Mouse (Mus musculus): ENCODE measurements around the gene Hoxd4. TPM values are rescaled to one million over a fixed set of nuclear protein-coding genes. Genes with fewer than 3 reads are reported as not detected.

The Hoxd4 gene
- polyA plus RNA-seq, 1 experiment from 2014 or later = 0.15 TPM

DNA sequence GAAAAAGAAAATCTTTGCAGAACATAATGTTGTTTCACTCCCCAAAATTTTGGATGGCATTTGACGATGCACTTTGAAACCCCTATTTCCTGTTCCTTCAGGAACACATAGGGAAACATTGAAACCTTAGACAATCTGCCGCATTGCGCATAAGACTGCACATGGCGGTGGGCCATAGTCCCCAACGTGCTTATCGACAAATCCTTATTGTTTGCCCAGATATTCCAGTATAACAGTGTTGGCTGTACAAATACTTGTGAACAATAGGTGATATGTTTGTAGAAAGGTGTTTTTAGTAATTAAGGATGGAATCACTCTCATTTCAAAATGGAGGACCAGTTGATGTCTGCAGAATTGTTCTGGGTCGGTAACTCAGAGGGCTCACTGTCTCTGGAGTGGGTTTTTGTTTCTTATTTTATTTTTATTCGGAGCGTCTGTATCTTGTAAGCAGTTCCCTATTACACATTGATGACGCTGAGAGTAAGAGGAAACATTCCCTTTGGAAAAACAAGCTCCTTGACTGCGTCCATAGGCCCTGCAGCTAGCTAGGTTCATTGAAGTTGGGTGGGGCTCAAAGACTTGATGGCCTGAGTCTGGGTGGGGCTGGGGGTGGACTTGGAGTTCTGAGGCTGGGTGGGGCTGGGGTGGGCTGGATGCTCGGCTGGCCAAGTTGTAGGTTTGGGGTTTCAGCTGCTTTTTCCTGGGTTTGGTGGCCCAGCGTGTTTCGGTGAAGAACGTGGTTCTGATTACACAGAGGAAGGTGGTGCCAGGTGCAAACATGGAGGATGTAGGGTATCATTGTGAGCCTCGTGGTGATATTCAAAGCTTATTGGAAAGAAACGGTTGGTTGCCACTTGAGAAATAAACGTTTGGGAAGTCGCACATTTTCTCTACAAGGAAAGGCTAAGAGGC is 1.8 kb downstream of the Hoxd4 start:
- Histone ChIP-seq H3K27me3 (peaks cover 96% of the 10 kb centered on the region), H3K4me2 (no peak overlapping the region), H3K27ac (no peak overlapping the region), H3K9ac (no peak overlapping the region), H3K4me3 (no peak overlapping the region), H3K4me1 (replicated peaks) (peaks cover 16% of the 10 kb centered on the region), H3K9me3 (replicated peaks) (no peaks in the 10 kb centered on the region), H3K36me3 (no peaks in the 10 kb centered on the region)
- no peak for ATAC-seq (replicated peaks; ENCODE audit: insufficient number of reproducible peaks, insufficient read depth, low FRiP score, low read depth)
- 9% methylated on average over 19 of the region's 19 CpGs for WGBS

DNA sequence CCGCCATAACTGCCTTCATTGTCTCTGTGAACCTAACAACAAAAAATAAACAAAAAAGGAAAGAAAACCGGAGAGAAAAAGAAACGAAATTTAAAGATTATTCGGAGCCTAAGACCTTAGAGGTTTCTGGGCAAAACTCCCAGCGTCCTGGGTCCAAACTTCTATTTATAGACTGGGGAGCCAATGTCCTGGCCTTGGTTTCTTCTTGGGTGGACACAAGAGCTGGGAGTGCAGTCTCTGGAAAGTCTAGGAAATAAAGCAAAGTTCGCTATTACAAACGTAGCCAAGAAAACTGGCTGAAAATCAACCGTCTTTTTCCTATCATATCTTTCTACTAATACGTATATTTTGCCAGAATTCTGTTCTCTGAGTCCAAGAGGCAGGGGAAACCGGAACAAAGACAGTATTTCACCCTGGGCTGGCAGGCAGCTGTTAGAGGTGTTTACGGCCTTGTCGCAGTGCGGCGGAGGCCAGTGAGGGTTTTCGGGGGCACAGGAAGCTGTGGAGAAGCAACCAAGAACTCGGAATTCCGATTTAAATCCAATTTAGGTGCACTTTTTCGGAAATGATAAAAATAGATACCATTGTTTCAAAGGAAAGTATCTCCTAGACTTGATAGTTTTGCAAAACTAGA is 2.5 kb downstream of the Hoxd4 start:
- Histone ChIP-seq H3K4me3 (no peak overlapping the region), H3K4me1 (replicated peaks) (peaks cover 16% of the 10 kb centered on the region), H3K4me2 (no peak overlapping the region), H3K27ac (no peak overlapping the region), H3K27me3 (peaks cover 96% of the 10 kb centered on the region), H3K9ac (no peak overlapping the region), H3K9me3 (replicated peaks) (no peaks in the 10 kb centered on the region), H3K36me3 (no peaks in the 10 kb centered on the region)
- no peak for ATAC-seq (replicated peaks; ENCODE audit: insufficient number of reproducible peaks, insufficient read depth, low FRiP score, low read depth)
- 10% methylated on average over 18 of the region's 18 CpGs for WGBS

DNA sequence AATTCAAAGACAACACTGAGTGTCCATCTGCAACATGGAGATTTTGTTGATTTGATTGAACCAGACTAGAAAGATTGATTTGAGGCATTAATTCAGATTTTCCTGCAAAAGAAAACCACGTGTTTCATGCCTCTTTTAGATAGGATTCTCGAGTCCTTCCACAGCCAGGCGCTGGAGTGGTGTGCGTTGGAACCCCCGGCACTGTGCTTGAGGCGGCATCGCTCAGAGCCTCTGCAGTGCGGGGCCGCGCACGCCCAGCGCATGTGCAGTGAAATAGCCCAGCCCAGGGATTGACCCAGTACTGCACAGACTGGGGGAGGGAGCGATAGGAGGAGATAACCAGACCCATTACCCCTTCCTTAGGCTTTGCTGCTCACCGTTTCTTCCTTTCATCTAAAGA is 3.2 kb downstream of the Hoxd4 start:
- Histone ChIP-seq H3K27me3 (peaks cover 96% of the 10 kb centered on the region), H3K4me2 (no peak overlapping the region), H3K27ac (no peak overlapping the region), H3K4me1 (replicated peaks) (peaks cover 16% of the 10 kb centered on the region), H3K4me3 (no peak overlapping the region), H3K36me3 (no peaks in the 10 kb centered on the region), H3K9me3 (replicated peaks) (no peaks in the 10 kb centered on the region), H3K9ac (no peak overlapping the region)
- WGBS = 3% methylated on average over 14 of the region's 14 CpGs
- ATAC-seq (replicated peaks; ENCODE audit: insufficient number of reproducible peaks, insufficient read depth, low FRiP score, low read depth) = no peak

DNA sequence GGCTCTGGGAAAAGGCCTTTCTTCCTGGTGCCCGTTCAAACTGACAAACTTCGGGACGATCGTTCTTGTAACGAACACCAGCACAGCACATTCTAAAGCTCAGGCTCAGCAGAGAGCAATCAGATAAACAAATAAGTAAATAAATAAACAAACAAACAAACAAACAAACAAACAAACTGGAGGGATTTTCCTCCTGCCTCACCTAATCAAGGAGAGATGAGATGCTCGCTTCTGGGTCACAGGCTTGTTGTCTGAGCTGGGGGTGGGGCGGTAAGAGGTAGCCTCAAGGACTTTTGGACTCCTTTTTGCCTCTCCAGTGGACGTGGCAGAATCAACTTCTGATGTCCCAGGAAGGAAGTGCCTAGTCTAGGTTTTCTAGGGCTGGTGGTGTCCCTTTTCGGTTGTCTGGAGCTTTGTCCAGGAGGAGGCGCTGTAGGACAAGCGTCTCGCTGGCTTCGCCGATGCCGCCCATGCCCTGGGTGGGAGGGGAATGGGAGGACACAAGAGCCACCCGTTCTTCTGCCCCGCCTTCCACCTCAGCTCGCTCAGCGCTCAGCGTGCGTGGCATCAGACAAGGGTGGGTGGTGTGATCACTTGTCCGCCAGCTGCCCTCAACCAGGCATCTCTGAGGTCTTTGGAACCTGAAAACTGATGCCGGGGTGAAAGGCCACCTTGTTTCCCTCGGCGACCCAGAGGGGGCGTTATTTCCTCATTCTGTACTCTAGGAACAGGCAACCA is 3.9 kb downstream of the Hoxd4 start:
- Histone ChIP-seq H3K27me3 (peaks cover 96% of the 10 kb centered on the region), H3K36me3 (no peaks in the 10 kb centered on the region), H3K9ac (no peak overlapping the region), H3K4me1 (replicated peaks) (peaks cover 16% of the 10 kb centered on the region), H3K4me2 (peak overlapping the region; percentile 58), H3K27ac (no peak overlapping the region), H3K9me3 (replicated peaks) (no peaks in the 10 kb centered on the region), H3K4me3 (peak overlapping the region; percentile 16)
- peak; percentile 67; the same call in 1 of the 2 replicates for ATAC-seq (replicated peaks; ENCODE audit: insufficient number of reproducible peaks, insufficient read depth, low FRiP score, low read depth)
- WGBS = 3% methylated on average over 26 of the region's 26 CpGs

DNA sequence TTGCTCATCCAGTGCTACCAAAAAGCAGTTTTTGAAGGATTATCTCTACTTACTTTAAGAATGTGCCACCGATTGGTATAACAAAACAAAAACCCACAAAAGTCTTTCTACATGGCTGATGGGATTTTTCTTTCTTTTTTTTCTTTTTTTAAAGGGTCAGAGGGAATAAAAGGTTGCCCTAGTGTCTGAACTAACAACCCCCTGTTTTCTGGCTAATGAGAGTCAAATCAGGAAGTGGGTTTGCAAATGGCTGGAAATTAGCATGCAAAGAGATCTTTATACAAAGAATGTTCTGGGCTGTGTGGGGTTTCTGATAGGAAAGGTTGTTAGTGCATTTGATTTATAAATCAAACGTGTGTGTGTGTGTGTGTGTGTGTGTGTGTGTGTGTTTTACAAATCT is 8.7 kb downstream of the Hoxd4 start:
- WGBS = 22% methylated on average over 2 of the region's 2 CpGs
- no peak for ATAC-seq (replicated peaks; ENCODE audit: insufficient number of reproducible peaks, insufficient read depth, low FRiP score, low read depth)

DNA sequence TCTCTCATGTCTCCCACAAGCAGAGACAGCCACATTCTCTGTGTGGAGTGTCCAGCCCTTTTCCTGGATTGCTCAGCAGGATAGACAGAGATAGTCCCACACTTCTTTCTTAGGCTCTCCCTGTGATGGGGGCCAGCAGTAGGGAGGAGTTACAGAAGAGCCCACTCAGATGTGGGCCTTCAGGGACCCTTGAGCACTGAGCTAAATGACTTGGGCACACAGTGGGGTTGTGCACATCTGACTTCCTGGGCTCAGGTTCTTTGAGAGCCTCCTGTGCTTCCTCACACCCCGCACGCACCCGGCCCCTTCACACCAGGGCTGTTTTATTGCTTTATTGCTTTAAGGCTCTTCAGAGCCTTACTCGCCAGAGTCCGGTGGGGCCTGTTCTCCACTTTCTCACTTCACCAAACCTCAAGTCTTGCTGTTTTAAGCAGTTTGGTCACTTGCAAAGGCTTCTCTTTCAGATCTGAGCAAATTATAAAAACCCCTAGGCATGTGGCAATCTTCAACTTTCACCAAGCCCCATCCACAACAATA is 9.3 kb downstream of the Hoxd4 start:
- no peak overlapping the region for H3K4me2 ChIP-seq
- no peak overlapping the region for H3K27ac ChIP-seq
- 7% methylated on average over 5 of the region's 5 CpGs for WGBS
- H3K4me1 ChIP-seq (replicated peaks) = peaks cover 2% of the 10 kb centered on the region; the same call in 1 of the 2 replicates
- H3K9ac ChIP-seq = no peak overlapping the region
- no peak for ATAC-seq (replicated peaks; ENCODE audit: insufficient number of reproducible peaks, insufficient read depth, low FRiP score, low read depth)
- H3K4me3 ChIP-seq = no peak overlapping the region
- no peaks in the 10 kb centered on the region for H3K9me3 ChIP-seq (replicated peaks)
- H3K27me3 ChIP-seq = peaks cover 98% of the 10 kb centered on the region
- no peaks in the 10 kb centered on the region for H3K36me3 ChIP-seq

More for the DNA sequence above, 8.7 kb downstream of the Hoxd4 start:
- H3K36me3 ChIP-seq = no peaks in the 10 kb centered on the region
- H3K4me2 ChIP-seq = no peak overlapping the region
- H3K4me1 ChIP-seq (replicated peaks) = peaks cover 9% of the 10 kb centered on the region; the same call in 1 of the 2 replicates
- no peak overlapping the region for H3K9ac ChIP-seq
- no peak overlapping the region for H3K27ac ChIP-seq
- peaks cover 98% of the 10 kb centered on the region for H3K27me3 ChIP-seq
- no peaks in the 10 kb centered on the region for H3K9me3 ChIP-seq (replicated peaks)
- H3K4me3 ChIP-seq = no peak overlapping the region

DNA sequence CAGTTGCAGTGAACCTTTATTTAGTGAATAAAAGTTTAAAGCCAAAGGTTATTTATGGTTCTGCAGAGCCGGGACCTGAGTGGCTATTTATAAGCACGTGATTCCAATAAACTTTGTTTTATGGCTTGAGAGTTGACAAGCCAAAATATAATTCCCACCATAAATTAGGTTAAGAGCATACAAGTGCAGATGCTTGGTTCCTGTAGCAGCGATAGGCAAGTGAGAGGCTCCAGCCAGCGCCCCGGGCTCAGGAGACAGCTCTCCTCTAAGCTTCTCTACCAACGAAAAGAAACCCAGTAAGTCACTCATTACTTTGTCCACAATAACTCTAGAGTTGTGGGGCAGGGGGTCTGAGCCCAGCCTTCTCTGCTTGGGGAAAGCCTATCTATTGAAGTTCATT is 10.2 kb downstream of the Hoxd4 start:
- WGBS = 15% methylated on average over 6 of the region's 6 CpGs
- no peak overlapping the region for H3K4me3 ChIP-seq
- H3K27me3 ChIP-seq = peaks cover 98% of the 10 kb centered on the region

DNA sequence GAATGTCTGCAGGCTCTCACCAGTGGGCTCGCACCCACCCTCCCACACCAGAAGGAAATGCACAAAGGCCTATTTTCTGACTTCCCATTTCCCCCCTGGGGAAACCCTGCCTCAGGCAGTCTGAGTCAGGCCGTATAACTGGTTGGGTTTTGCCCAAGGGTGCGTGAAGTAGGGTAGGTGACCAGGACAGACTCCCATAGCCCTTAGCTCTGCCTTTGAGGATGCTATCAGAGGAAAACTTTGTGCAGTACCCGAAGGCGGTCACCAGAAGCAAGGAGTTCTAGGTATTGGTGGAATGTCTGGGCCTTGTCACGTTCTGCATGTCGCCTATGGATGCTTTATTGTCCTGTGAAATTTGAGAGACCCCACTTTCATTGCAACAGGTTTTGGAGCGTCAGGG is 11.2 kb downstream of the Hoxd4 start:
- H3K27me3 ChIP-seq = peaks cover 98% of the 10 kb centered on the region
- no peak overlapping the region for H3K27ac ChIP-seq
- WGBS = 16% methylated on average over 8 of the region's 8 CpGs
- H3K9ac ChIP-seq = no peak overlapping the region
- no peaks in the 10 kb centered on the region for H3K9me3 ChIP-seq (replicated peaks)
- no peak for ATAC-seq (replicated peaks; ENCODE audit: insufficient number of reproducible peaks, insufficient read depth, low FRiP score, low read depth)
- no peak overlapping the region for H3K4me3 ChIP-seq
- peaks cover 9% of the 10 kb centered on the region for H3K4me1 ChIP-seq (replicated peaks)
- H3K4me2 ChIP-seq = no peak overlapping the region
- no peaks in the 10 kb centered on the region for H3K36me3 ChIP-seq

More for the DNA sequence above, 10.2 kb downstream of the Hoxd4 start:
- no peak for ATAC-seq (replicated peaks; ENCODE audit: insufficient number of reproducible peaks, insufficient read depth, low FRiP score, low read depth)
- Histone ChIP-seq H3K4me1 (replicated peaks) (0 out of 2 replicates have a peak, but pooled peaks cover 2% of the 10 kb centered on the region), H3K9ac (no peak overlapping the region), H3K4me2 (no peak overlapping the region), H3K36me3 (no peaks in the 10 kb centered on the region), H3K27ac (no peak overlapping the region), H3K9me3 (replicated peaks) (no peaks in the 10 kb centered on the region)

DNA sequence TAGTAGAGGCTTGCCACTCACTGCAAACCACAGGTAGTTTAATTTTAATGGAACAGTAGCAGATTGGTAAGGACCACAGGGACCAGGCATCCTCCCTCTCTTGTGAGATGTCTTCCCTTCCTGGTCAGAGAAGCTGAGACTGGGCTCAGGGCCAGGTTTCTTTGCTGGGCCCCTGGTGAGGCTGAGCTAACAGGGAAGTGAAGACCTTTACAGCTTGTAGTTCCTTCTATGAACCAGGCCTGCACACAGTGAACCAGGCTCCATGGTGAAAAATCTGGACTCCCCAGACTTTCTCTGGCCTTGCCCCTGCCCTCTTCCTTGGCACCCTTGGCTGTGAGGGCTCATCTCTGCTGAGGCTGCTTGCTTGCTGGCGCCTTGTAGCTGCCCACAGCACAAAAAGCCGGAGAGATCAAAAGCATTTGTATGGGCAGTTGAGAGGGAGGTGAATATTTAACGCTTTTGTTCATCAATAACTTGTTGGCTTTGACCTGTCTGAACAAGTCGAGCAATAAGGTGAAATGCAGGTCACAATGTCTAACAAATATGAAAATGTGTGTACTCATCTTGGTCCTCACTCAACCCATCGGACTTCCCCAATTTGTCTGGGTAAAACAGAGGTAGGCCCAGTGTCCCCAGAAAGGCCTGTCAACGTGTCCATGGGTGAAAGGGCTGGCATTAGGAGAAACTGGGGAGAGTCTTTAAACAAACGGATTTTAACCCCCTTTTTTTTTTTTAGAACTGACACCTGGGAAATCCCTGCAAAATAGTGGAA is 12.7 kb downstream of the Hoxd4 start:
- H3K4me3 ChIP-seq = no peak overlapping the region
- H3K9me3 ChIP-seq (replicated peaks) = no peaks in the 10 kb centered on the region
- 32% methylated on average over 7 of the region's 7 CpGs for WGBS
- H3K27ac ChIP-seq = no peak overlapping the region
- peaks cover 9% of the 10 kb centered on the region for H3K4me1 ChIP-seq (replicated peaks)
- no peaks in the 10 kb centered on the region for H3K36me3 ChIP-seq
- no peak overlapping the region for H3K4me2 ChIP-seq
- H3K27me3 ChIP-seq = peaks cover 100% of the 10 kb centered on the region
- ATAC-seq (replicated peaks; ENCODE audit: insufficient number of reproducible peaks, insufficient read depth, low FRiP score, low read depth) = no peak
- H3K9ac ChIP-seq = no peak overlapping the region

DNA sequence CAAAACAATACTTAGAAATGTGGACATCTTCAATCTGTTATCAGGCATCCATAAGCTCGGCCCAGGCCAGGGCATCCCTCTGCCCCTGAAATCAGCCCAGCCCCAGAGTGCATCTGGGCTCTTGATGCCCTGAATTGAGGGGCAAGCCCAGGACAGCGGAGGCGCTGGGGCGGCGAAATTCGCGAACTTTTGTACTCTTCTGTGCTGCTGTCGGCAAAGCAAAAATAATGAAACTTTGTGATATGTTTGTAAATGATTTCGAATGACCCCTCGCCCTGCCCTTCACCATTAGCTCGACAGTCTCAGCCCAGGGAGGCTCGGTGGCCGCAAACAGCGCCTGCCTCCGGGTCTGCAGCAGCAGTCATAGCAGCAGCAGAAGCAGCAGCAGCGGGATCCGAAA is 13.4 kb downstream of the Hoxd4 start:
- no peaks in the 10 kb centered on the region for H3K9me3 ChIP-seq (replicated peaks)
- WGBS = 16% methylated on average over 17 of the region's 17 CpGs
- H3K27ac ChIP-seq = no peak overlapping the region
- no peak overlapping the region for H3K4me3 ChIP-seq
- no peak overlapping the region for H3K4me2 ChIP-seq
- no peaks in the 10 kb centered on the region for H3K36me3 ChIP-seq
- no peak for ATAC-seq (replicated peaks; ENCODE audit: insufficient number of reproducible peaks, insufficient read depth, low FRiP score, low read depth)
- peaks cover 98% of the 10 kb centered on the region for H3K27me3 ChIP-seq
- peaks cover 9% of the 10 kb centered on the region for H3K4me1 ChIP-seq (replicated peaks)
- H3K9ac ChIP-seq = no peak overlapping the region
